8 mouse cellular contexts compared by ENCODE assay signal in the genomic region with DNA sequence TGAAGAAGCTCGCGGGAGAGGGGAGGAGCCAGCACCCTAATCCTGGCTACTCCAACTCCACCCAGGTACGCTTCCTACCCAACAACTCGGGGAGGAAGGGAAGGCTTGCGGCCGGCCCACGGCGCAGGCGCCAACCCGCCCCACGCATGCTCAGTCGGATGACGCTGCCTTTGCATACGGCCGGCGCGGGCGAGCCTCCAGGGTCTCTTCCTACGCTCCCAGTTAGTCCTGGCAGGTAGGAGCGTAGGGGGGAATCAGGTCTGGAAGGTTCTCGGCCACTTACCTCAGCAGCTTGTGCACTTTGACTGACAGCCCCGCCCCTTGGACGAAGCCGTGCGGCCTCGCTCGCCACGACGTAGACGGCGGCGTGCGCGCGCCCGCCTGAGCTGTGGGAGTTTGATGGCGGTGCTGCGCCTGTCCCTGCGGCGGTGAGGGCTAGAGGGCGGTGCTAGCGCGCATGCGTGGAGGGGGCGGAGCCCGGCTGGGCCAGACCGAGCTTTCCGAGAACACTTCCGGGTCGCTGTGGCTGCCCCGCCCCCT. TPM values are rescaled to one million over a fixed set of nuclear protein-coding genes. Genes with fewer than 3 reads are reported as not detected.
DNase-seq lines count a peak whose midpoint lies in the region; ATAC-seq and TF ChIP-seq lines count a peak whose summit lies in the region.

A gene (plus strand): TSS at position 133 of the 540 bp plus-strand sequence.
A gene (minus strand): TSS at position 463 of the 540 bp plus-strand sequence.

- no peak for TF ChIP-seq CTCF in bone marrow, adult 2 months (IDR thresholded peaks at IDR 0.05; ENCODE audit: control insufficient read depth, insufficient read depth, low read length)
- TF ChIP-seq CTCF in midbrain, postnatal 0 days (IDR thresholded peaks at IDR 0.05) = no peak

- ATAC-seq in embryonic facial prominence, embryonic 15.5 days (ENCODE audit: insufficient number of reproducible peaks, low FRiP score, low TSS enrichment, low read depth) = peak; percentile 98
- ATAC-seq in limb, embryonic 14.5 days (ENCODE audit: low FRiP score, low read depth) = peak; percentile 98
- peak; percentile 97 for ATAC-seq in midbrain, postnatal 0 days (ENCODE audit: low FRiP score)

- peaks cover 11% of the 10 kb centered on the region; the same call in 1 of the 2 replicates for H3K36me3 ChIP-seq in embryonic facial prominence, embryonic 15.5 days
- peaks cover 17% of the 10 kb centered on the region for H3K36me3 ChIP-seq in limb, embryonic 14.5 days (ENCODE audit: control insufficient read depth, insufficient read depth, low read length)
- no peaks in the 10 kb centered on the region for H3K36me3 ChIP-seq in midbrain, postnatal 0 days (ENCODE audit: insufficient read depth, low read length)

- no peaks in the 10 kb centered on the region for H3K27me3 ChIP-seq in embryonic facial prominence, embryonic 15.5 days
- no peaks in the 10 kb centered on the region for H3K27me3 ChIP-seq in limb, embryonic 14.5 days (ENCODE audit: control insufficient read depth, insufficient read depth, low read length)
- no peaks in the 10 kb centered on the region for H3K27me3 ChIP-seq in midbrain, postnatal 0 days (ENCODE audit: insufficient read depth, low read length)

- peak; percentile 98 for DNase-seq in 416B (ENCODE audit: low read depth)
- DNase-seq in heart, adult 8-10 months (ENCODE audit: low spot score) = peak; percentile 95
- peak; percentile 97 for DNase-seq in kidney, adult 9 months
- peak; percentile 98 for DNase-seq in limb, embryonic 14.5 days (ENCODE audit: low spot score)
- DNase-seq in midbrain, postnatal 0 days (ENCODE audit: low spot score) = peak; percentile 98
- DNase-seq in spleen, postnatal 14 days (ENCODE audit: low spot score in 2 of 2) = peak; percentile 95 to 97

- H3K9ac ChIP-seq in embryonic facial prominence, embryonic 15.5 days = peak within 1 kb of the TSS; percentile 65
- peak within 1 kb of the TSS; percentile 78 for H3K9ac ChIP-seq in limb, embryonic 14.5 days (ENCODE audit: low read depth, low read length, severe bottlenecking)
- peak within 1 kb of the TSS; percentile 72 for H3K9ac ChIP-seq in midbrain, postnatal 0 days (replicated peaks; ENCODE audit: low read length, poor library complexity, severe bottlenecking)

- H3K4me3 ChIP-seq in bone marrow, adult 2 months (replicated peaks; ENCODE audit: control insufficient read depth, low read depth, low read length) = peak within 1 kb of the TSS; percentile 90
- peak within 1 kb of the TSS; percentile 75 for H3K4me3 ChIP-seq in embryonic facial prominence, embryonic 15.5 days (replicated peaks)
- H3K4me3 ChIP-seq in limb, embryonic 14.5 days (replicated peaks; ENCODE audit: low read length) = peak within 1 kb of the TSS; percentile 61
- H3K4me3 ChIP-seq in midbrain, postnatal 0 days (ENCODE audit: low read depth, low read length) = peak within 1 kb of the TSS; percentile 62

- peak within 1 kb of the TSS; percentile 98 for H3K27ac ChIP-seq in bone marrow, adult 2 months (ENCODE audit: control insufficient read depth, insufficient read depth, low read depth, low read length, poor library complexity)
- H3K27ac ChIP-seq in embryonic facial prominence, embryonic 15.5 days (replicated peaks) = peak within 1 kb of the TSS; percentile 100
- H3K27ac ChIP-seq in limb, embryonic 14.5 days (replicated peaks; ENCODE audit: low read depth, low read length) = peak within 1 kb of the TSS; percentile 98
- H3K27ac ChIP-seq in midbrain, postnatal 0 days (ENCODE audit: low read depth, low read length) = peak within 1 kb of the TSS; percentile 98

- 1% methylated on average over 51 of the region's 51 CpGs for WGBS in bone marrow, adult 2 months
- 0% methylated on average over 51 of the region's 51 CpGs for WGBS in embryonic facial prominence, embryonic 15.5 days
- under 1% methylated on average over 46 of the region's 51 CpGs for WGBS in limb, embryonic 14.5 days
- WGBS in midbrain, postnatal 0 days = under 1% methylated on average over 46 of the region's 51 CpGs

- TF ChIP-seq POLR2A in bone marrow, adult 2 months (IDR thresholded peaks at IDR 0.05; ENCODE audit: borderline replicate concordance, control insufficient read depth, low read depth, low read length) = peak; percentile 85; the same call in 1 of the 2 replicates
- no peak; the same call in 1 of the 2 replicates for TF ChIP-seq POLR2A in limb, embryonic 14.5 days (IDR thresholded peaks at IDR 0.05; ENCODE audit: borderline replicate concordance, extremely low read depth, insufficient read depth, insufficient read length)

- H3K9me3 ChIP-seq in embryonic facial prominence, embryonic 15.5 days (replicated peaks) = no peaks in the 10 kb centered on the region
- no peaks in the 10 kb centered on the region for H3K9me3 ChIP-seq in limb, embryonic 14.5 days (ENCODE audit: control insufficient read depth, low read length)
- H3K9me3 ChIP-seq in midbrain, postnatal 0 days (ENCODE audit: low read length) = no peaks in the 10 kb centered on the region

- peak within 1 kb of the TSS; percentile 61 for H3K4me2 ChIP-seq in embryonic facial prominence, embryonic 15.5 days (replicated peaks)
- H3K4me2 ChIP-seq in limb, embryonic 14.5 days (replicated peaks; ENCODE audit: low read depth, low read length, severe bottlenecking) = peak within 1 kb of the TSS; percentile 75
- H3K4me2 ChIP-seq in midbrain, postnatal 0 days (ENCODE audit: low read depth, low read length, poor library complexity, severe bottlenecking) = peak within 1 kb of the TSS; percentile 67

- no peaks in the 10 kb centered on the region; the same call in 1 of the 2 replicates for H3K4me1 ChIP-seq in bone marrow, adult 2 months (ENCODE audit: control insufficient read depth, insufficient read depth, low read length)
- H3K4me1 ChIP-seq in embryonic facial prominence, embryonic 15.5 days = peaks cover 13% of the 10 kb centered on the region
- peaks cover 10% of the 10 kb centered on the region for H3K4me1 ChIP-seq in limb, embryonic 14.5 days (ENCODE audit: control insufficient read depth, insufficient read depth, low read length)
- H3K4me1 ChIP-seq in midbrain, postnatal 0 days (ENCODE audit: insufficient read depth, low read length) = peaks cover 6% of the 10 kb centered on the region; the same call in 1 of the 2 replicates

RNA-seq across cellular contexts. Expression of the first gene that starts in this region (rescaled TPM):
- 15.8 and 18.6 TPM in 2 replicates for polyA plus RNA-seq in bone marrow, adult 2 months (2011; ENCODE audit: insufficient read depth, insufficient read length, low replicate concordance, missing spikeins)
- 44.1 and 47.8 TPM in 2 replicates for polyA plus RNA-seq in embryonic facial prominence, embryonic 15.5 days (2015; fragmentation: Nextera tagmentation; extraction: Ambion mirVana)
- total RNA-seq in heart, adult 8-10 months (2022) = 10 to 100 TPM; 22.3 to 26.7 (median 24.4) TPM
- 29.4 and 32.9 TPM in 2 replicates for polyA plus RNA-seq in limb, embryonic 14.5 days (2012; rRNA removed)
- polyA plus RNA-seq in limb, embryonic 14.5 days (2014; fragmentation: Nextera tagmentation; extraction: Ambion mirVana) = 41.2 and 45.4 TPM in 2 replicates
- 12.3 and 13.5 TPM in 2 replicates for total RNA-seq in midbrain, postnatal 0 days (2014; rRNA removed)
- polyA plus RNA-seq in midbrain, postnatal 0 days (2015; fragmentation: Nextera tagmentation; extraction: Ambion mirVana) = 50.1 TPM in 2 replicates

RNA-seq across cellular contexts. Expression of the second gene that starts in this region (rescaled TPM):
- 25.2 and 32.9 TPM in 2 replicates for polyA plus RNA-seq in bone marrow, adult 2 months (2011; ENCODE audit: insufficient read depth, insufficient read length, low replicate concordance, missing spikeins)
- polyA plus RNA-seq in embryonic facial prominence, embryonic 15.5 days (2015; fragmentation: Nextera tagmentation; extraction: Ambion mirVana) = 107 and 113 TPM in 2 replicates
- total RNA-seq in heart, adult 8-10 months (2022) = 10 to 100 TPM; 59.0 to 88.1 (median 74.3) TPM
- polyA plus RNA-seq in limb, embryonic 14.5 days (2012; rRNA removed) = 105 and 109 TPM in 2 replicates
- 110 and 114 TPM in 2 replicates for polyA plus RNA-seq in limb, embryonic 14.5 days (2014; fragmentation: Nextera tagmentation; extraction: Ambion mirVana)
- 56.9 and 57.4 TPM in 2 replicates for total RNA-seq in midbrain, postnatal 0 days (2014; rRNA removed)
- polyA plus RNA-seq in midbrain, postnatal 0 days (2015; fragmentation: Nextera tagmentation; extraction: Ambion mirVana) = 109 and 118 TPM in 2 replicates

Comparison
In these comparisons a context has a peak if more than half of its experiments do, and no peak if none do; other contexts are left out.
1. Peak in every context shown above with its lines: DNase-seq, ATAC-seq, H3K4me3 ChIP-seq and H3K27ac ChIP-seq.